Mouse (Mus musculus) spleen, postnatal 36 days (tissue): Measurements from ENCODE around the gene Ptpn12.
A peak's percentile ranks its signal among the peaks of the same experiment; 100 is the strongest.

Source experiments
- DNase-seq, 2 experiments: peaks; one replicate each; pipeline ENCODE4 v3.0.0; 2022; ENCODE audit warnings: low spot score in 2 of 2, mixed read lengths in 1 of 2

Ptpn12 gene

DNA sequence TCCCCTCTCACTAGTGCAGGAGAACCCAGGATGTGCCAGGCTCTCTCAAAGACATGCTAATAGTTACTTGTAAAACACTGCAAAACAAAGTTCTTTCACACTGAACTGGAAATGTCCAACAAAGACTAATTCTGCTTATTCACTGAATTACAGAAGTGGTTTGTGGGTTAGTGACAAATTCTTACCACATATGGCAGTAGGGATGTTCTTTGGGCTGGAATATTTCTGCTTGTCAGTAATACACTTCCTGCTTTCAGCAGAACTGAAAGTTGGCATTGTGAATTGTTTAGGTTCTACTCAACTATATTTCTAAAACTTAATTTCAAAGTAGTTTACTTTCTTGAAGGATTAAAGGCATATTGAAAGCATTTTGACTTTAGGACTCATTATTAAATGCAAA is 25.5 kb downstream of the Ptpn12 start:
- DNase-seq = peak; percentile 36 to 54

DNA sequence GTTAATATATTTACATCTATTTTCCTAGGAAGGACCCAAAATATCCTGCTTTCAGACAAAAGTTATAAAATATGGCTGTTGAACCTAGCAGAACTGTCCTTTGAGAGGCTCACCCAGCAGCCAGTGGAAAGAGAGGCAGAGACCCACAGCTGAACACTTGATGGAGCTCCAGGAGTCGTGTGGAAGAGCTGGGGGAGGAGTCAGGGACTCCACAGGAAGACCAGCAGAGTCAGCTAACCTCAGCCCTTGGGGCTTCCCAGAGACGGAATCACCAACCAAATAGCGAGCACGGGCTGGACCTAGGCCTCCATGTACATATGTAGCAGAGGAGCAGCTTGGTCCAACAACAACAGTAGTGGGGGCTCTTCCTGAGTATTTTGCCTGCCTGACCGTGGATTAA is 38.6 kb downstream of the Ptpn12 start:
- peak in 1 of 2 experiments; percentile 11 for DNase-seq

DNA sequence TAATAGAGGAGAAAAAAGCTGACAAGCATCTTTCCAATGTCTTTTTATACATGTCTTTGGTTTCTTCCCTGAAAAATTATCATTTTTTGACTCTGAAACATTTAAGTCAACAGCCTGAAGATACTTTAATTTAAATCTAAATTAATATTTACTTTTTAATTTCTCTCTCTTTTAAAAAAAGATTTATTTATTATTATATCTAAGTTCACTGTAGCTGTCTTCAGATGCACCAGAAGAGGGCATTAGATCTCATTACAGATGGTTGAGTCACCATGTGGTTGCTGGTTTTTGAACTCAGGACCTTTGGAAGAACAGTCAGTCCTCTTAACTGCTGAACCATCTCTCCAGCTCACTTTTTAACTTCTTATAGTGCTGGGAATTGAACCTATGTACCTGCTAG is 44.8 kb downstream of the Ptpn12 start:
- DNase-seq = no peak

DNA sequence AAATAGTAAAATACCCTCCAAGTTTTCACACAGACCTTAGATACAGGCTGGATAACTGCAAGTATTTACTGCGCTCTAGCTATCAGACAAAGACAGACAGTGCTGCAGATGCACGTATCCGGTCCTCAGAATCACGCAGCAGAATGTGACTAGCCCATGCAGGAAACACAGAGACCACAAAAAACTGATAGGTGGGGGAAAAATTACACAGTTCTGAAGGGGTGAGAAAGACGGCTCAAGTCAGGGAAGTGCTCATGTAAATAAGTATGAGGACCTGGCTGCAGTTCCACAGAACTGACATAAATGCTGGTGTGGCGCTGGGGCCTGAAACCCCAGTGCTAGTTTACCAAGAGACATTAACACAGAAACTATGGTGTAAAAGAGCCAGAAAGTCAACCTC is 53.0 kb downstream of the Ptpn12 start:
- peak; percentile 46 to 54 for DNase-seq

DNA sequence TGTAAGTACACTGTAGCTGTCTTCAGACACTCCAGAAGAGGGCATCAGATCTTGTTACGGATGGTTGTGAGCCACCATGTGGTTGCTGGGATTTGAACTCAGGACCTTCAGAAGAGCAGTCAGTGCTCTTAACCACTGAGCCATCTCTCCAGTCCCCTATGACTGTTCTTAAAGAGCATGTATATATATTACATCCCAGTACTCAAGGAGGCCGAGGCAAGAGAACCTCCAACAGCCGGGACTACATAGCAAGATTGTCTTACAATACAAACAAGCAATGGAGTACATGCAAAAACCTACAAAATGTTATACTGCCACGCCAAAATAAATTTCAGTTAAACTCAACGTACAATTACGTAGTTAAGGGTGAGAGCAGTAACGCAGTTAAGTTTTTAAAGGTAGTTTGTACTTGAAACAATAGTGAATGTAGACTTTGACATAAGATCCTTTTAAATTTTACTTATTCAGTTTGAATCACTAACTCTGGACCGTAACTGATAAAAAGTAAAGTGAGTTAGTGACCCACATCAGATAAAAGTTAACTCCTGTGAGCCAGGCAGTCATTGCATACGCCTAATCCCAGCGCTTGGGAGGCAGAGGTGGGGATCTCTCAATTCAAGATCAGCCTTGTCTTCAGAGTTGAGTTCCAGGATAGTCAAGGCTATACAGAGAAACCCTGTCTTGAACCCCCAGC is 53.9 kb downstream of the Ptpn12 start:
- no peak for DNase-seq

DNA sequence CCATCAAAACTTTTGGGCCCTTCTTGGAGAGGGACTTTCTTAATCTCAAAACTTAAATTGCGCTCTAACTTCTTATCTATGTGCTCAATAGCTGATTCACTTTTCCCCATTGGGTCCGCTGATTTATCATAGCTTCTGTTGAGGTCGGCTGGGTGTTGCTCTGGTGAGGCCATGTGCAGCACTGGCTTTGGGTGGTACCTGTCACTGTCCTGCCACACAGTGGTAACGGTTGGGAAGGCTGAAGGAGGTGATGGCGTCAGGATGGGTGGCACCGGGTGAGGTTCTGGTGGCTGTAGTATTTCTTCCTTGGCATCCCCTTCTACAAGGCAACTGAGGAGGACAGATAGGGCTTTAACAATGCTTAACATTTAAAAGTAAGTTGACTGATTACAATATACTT is 57.3 kb downstream of the Ptpn12 start:
- no peak for DNase-seq

DNA sequence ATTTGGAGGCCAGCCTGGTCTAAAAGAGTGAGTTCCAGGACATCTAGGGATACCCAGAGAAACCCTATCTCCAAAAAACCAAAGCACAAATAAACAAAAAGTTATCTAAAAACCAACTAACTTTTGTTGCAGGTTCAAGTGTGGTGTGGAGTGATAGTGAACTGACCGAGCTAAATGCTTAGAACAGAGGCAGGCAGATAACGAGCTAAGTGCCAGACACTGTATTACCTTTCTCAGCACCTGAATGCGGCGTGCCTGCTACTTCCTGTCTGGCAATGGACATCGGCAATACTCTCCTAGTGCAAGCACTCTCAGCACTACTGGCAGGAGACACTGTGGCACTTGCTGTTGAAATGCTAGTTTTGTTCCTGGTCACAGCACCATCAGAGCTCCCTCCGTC is 58.2 kb downstream of the Ptpn12 start:
- no peak for DNase-seq

DNA sequence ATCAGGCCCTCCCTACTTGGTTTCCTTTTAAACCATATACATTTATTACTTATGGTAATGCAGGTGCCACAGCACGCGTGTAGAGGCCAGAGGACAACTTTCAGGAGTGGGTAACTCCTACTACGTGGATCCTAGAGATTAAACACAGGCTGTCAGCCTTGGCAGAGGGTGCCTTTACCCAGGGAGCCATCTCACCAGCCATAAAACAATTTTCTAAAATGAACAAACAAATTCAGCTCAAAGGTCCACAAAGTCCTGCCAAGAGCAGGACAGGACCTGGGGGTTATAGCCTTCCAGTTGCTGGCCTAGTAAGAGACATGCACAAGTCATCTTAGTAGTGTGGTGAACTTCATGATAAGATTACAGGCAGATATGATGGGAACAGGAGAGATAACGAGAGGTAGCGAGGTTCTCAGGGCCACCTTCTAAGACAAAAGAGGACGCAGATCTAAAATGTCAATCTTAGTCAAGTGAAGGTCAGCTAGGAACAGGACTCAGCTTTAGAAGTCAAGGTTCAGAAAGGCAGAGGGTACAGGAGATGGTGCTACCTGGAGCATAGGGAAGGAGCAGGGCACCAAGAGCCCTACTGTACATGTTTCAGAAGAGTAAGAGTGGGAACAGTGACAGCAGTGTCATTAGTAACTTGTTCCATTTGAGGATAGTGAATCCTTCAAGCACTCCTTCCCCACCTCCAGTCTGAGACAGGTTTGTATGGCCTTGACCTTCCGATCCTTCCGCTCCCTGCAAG is 65.5 kb downstream of the Ptpn12 start:
- DNase-seq = no peak

DNA sequence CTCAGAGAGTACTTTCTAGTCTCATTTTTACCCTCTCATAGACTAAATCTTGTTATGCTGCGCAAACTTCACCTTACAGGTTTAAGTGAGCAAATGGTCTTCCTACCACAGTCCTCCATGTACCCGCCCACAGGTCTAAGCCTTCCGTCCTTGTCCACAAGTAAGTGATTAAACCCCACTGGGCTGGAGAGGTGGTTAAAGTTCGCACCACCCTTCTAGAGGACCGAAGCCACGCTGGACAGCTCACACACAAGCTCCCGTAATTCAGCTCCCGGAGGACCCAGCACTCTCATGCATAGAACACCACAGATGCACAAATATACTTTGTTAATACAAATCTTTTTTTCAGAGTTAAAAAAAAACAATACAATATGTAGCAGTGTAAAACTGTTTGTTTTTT is 69.4 kb downstream of the Ptpn12 start:
- no peak for DNase-seq

DNA sequence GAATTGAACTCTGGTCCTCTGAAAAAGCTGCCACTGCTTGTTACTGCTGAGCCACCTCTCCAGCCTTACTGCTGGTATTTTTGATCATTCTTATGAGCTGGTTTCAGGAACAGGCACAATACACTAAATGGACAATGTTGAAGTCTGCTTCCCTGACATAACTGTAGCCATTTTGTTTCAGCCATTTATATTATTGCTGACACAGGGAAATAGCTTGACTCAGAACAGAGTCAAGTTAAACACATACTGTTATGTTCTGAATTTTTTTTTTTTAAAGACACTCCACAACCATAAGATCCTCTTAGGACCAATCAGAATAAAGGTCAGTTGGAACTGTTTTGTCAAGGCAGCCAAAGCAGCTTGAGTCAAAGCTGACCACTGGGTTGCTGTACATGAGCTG is 72.2 kb downstream of the Ptpn12 start:
- no peak for DNase-seq

DNA sequence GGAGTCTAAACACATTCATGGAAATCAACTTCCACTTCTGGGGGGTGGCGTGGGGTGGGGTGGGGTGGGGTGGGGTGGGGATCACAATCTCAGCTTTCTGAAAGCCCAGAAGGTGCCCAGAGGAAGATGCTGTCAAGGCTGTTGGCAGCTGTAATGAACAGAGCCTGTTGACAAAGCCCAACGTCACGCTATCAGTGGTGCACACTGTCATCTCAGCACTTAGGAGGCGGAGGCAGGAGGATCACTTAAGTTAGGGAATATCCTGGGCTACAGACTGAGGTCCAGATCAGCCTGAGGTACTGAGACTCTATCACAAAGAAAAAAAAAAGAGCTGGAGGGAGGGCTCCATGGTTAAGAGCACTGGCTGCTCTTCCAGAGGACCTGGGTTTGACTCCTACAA is 81.0 kb downstream of the Ptpn12 start:
- no peak for DNase-seq

DNA sequence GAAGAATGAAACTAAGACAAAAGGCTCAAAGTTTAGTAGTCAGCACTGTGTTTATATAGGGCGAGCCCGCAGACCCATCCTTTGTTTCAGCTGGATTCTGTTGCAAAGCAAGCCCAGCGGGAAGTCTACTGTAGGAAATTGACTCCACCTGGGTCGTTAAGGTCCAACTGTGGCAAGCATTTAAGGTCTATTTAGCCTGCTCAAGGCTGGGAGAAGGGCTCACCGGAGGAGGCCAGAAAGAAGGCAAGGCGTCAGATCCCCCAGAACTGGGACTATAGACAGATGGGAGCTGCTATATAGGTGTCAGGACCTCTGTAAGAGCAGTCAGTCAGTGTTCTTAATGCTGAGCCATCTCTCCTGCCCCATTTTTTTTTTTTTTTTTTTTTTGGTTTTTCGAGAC is 81.7 kb downstream of the Ptpn12 start:
- DNase-seq = no peak

DNA sequence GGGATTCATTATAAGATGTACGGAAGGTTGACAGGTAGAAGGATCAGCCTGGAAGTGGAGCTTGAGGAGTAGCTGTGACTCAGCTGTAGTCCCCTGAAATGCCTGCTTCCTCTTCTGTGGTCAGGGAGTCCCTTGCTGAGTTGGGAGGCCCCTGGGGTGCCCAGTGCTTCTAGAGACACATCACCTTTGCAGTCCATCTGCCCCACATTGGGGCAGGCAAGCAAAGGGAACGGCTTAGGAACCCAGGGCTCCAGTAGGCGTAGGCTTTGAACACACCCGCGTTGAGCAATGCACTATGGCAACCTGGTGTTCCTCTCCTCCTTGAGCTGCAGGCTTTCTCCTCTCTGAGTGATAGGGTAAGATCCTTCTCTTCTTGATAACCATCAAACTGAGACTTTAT is 82.6 kb downstream of the Ptpn12 start:
- no peak for DNase-seq

DNA sequence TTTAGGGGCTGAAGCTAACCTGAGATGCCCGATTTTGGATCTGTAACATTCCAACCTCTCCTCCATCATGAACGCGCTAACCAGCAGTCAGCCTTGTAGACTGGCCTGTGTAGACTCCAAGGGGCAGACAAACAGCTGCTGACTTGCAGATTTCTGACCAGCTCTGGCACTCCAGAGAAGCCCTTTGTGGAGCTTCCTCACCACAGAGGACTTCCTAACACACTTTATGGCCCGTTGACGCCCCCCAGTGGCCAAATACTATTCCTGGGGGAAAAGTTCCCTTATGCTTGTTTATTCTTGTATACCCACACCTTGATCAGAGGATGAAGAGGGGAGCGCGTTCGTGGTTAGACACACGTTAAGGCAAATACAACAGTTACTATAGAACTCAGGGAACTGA is 86.7 kb downstream of the Ptpn12 start:
- peak; percentile 62 to 76 for DNase-seq

DNA sequence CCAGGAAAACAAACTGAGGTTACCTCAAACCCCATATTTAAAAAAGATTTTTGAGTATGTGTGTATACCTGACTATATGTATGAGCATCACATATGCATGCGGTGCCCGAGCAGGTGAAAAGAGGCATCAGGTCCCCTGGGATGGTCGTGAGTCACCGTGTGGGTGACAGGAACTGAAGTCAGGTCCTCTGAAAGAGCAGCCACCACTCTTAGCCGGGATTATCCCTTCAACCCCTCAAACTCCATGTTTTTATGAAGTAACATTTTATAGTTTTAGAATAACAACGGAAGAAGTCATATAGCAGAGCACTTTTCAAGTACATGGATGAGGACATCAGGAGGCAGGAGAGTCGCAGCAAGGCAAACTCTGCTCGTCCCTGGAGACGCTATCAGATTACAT is 87.2 kb downstream of the Ptpn12 start:
- peak in 1 of 2 experiments; percentile 41 for DNase-seq

DNA sequence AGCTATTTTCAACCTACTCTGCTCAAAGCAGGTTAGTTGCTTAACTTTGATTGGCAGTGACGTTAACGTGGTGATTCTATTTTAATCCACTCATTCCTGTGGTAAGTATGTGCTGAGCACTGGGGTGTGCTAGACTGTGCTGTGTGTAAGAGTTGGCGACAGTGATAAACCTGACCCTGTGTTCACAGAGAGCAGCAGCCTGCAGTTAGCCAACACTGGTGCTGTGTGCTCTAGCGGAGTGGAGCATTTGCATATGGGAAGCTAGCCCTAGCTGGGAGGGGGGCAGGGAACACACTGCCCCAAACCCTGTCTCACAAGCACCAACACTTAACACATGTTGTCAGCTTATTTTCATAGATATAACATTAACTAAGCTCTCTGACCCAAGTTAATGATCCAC is 87.8 kb downstream of the Ptpn12 start:
- peak; percentile 61 to 62 for DNase-seq

DNA sequence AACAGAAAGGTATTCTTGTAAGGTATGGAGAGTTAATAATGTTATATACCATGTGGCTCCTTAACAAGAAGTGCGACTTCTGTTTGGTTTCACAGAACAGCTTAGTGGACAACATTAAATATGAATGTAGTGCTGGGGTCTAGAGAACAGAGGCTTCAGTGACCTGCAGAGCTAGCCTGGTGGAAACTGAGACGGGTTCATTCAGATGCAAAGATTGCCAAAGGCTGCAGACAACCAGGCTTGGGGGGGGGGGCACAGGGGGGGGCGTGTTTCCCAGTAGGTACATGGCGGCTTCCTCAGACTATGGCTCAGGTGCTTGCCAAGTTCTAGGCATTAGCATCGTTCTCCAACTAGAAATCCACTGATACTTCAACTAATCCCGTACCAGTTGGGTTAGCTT is 91.3 kb downstream of the Ptpn12 start:
- no peak for DNase-seq

DNA sequence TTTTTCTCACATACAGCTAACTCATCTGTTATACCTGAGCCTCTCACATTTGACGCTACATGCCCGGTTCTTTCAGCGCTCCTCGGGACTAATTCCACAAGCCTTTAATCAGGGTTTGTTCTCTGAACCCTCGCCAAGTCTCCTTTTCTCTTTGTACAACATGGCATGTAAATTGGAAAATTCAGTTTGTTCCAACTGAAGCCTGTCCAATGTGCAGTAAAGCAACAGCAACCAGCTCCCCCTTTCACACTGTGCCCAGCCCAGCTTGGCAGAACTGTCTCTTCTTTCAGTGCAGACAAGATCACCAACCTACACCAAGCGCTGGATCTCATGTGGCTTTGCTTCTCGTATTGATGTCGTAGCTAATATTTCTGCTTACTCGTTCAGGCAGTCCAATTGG is 92.4 kb downstream of the Ptpn12 start:
- no peak for DNase-seq

DNA sequence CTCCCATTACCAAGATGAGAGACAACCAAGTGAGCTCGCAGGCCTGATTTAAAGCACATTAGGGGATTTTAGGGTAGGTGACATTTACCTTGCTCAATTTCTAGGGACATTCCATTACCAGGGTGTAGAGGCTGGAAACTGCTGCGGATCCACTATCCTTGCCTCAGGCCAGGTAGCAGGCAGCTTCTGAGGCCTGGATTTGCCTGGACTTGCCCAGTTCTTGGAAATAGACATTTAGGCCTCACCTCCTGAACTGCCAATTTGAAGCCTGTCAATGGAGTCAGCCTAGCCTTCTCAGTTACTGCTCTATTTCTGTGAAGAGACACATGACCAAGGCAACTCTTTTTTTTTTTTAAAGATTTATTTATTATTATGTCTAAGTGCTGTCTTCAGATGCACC is 94.8 kb downstream of the Ptpn12 start:
- no peak for DNase-seq

DNA sequence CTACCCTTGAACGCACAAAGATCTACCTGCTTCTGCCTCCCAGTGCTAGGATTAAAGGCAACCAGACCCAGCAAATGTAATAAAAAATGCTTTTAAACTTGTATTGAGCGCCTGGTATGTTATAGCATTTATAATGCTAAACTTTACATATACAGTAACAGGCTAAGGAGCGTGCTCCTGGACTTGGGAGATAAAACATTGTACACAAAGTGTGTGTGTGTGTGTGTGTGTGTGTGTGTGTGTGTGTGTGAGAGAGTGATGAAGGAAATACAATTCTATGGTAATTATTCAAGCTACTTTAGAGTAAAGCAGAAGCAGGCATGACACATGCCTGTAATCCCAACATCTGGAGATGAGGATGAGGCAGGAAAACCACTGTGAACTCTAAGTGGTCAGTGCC is 99.4 kb downstream of the Ptpn12 start, which contains the start of gene Rsbn1l:
TSS of gene Rsbn1l (minus strand) at position 101 of the 400 bp plus-strand sequence.
- no peak for DNase-seq

DNA sequence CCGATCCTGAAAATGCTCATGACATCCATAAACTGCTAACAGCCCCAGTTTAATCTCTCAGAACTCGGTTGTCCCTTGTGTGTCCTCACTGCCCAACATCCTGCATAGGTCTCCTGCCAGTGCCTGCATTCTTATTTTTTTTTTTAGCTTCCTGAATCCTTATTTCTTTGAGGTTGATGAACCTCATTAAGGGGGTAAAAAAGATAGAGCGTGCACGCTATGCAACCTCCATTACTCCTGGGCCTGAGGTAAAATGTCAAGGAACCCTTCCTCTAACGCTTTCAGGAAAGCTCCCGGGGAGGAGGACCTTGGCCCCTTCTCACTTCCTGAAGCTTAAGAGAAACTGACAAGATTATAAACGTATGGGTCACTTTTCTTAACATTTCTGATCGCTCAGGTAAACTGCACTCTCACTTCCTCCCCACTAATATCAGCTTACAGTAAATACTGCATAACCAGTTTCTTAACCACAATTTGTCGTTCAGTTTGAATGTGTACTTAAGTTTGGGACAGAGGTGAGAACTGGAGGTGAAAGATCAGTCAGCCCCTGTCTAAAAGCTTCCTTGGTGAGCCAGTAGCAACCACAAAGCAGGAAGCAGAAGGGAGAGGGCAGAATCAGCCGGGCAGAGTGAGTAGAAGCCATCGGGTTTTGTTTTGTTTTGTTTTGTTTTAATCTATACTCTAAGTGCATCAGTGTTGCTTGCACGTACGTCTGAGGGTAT is 100.4 kb downstream of the Ptpn12 start:
- DNase-seq = peak; percentile 52 to 61

DNA sequence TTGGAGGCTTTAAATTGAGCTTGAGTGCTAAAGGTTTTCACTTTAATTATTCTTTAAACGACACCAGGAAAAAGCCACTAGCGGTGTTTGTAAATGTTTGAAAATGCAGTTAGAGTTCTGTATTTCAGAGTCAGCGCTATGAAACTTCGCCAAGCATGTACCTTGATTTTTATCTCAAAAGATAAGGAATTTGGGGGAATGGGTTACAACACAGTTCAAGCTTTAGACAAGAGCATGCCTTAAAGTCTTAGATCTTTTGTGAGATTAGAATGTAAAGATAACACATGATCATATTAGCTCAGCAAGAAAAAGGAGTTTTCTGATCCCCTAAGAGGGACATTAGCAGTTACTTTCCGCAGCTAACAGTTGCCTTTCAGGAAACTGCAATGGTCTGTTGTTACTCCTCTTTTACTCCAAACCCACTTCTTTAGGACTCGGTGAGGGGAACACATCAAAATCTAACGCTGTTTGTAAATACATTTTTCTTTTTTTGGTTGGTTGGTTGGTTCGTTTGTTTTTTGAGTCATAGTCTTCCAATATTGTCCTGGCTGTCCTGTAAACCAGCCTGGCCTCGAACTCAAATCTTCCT is 103.3 kb downstream of the Ptpn12 start:
- no peak for DNase-seq
